Mouse (Mus musculus) cerebellum, adult 2 months (tissue): ENCODE measurements around the gene Hspa8. TPM values are rescaled to one million over a fixed set of nuclear protein-coding genes. Genes with fewer than 3 reads are reported as not detected.
A peak's percentile ranks its signal among the peaks of the same experiment; 100 is the strongest.

ENCODE experiments used
- DNase-seq, 2 experiments: peaks; one replicate each; pipeline ENCODE4 v3.0.0; 2021
- H3K27ac ChIP-seq: fragments of 200-500 bp; 2 replicates; pipeline ENCODE4 v1.5.1; 2012; ENCODE audit warnings: low read length, control low read depth, inconsistent platforms; ENCODE audit not compliant: insufficient read depth
- H3K27me3 ChIP-seq: fragments of 200-500 bp; 2 replicates; pipeline ENCODE4 v1.6.1; 2012; ENCODE audit warnings: inconsistent platforms, mild to moderate bottlenecking, low read length, moderate library complexity; ENCODE audit not compliant: control insufficient read depth, insufficient read depth
- H3K4me1 ChIP-seq: fragments of 200-500 bp; 2 replicates; pipeline ENCODE4 v1.6.1; 2011; ENCODE audit warnings: low read length; ENCODE audit not compliant: control insufficient read depth, insufficient read depth
- H3K4me3 ChIP-seq: fragments of 200-500 bp; replicated peaks from 2 replicates; pipeline ENCODE3; 2011; ENCODE audit warnings: mild to moderate bottlenecking, low read depth, low read length, control low read depth; ENCODE audit not compliant: insufficient read depth
- CTCF ChIP-seq: fragments of 200-500 bp; IDR thresholded peaks from 2 replicates; pipeline ENCODE4 v1.5.1; 2011; ENCODE audit warnings: low read depth, mild to moderate bottlenecking, control low read depth, low read length, moderate library complexity, borderline replicate concordance; ENCODE audit not compliant: insufficient read depth
- POLR2A ChIP-seq: fragments of 200-500 bp; IDR thresholded peaks from 2 replicates; pipeline ENCODE4 v1.6.1; 2011; ENCODE audit warnings: low read length, control low read depth, borderline replicate concordance; ENCODE audit not compliant: insufficient read depth
- WGBS: fragments of 180-500 bp; shearing (Covaris S2); methylation state at CpG from one replicate; pipeline ENCODE4 v1.1.7; 2018; 5-methylcytosine and 5-hydroxymethylcytosine counted together
- polyA plus RNA-seq: library from polyadenylated mRNA; depleted of rRNA; stranded (reverse); fragments of >200 nt; gene quantifications from 2 replicates; pipeline ENCODE4 v1.2.3, GENCODE M21; 2012

Gene Hspa8
- polyA plus RNA-seq, 1 experiment: 2,645 TPM

- no peak overlapping the region for H3K4me3 ChIP-seq
- peaks cover 17% of the 10 kb centered on the region; the same call in 1 of the 2 replicates for H3K4me1 ChIP-seq
- no peak for DNase-seq
- WGBS: 55% methylated on average over 8 of the region's 8 CpGs
- no peaks in the 10 kb centered on the region for H3K27me3 ChIP-seq
- no peak for TF ChIP-seq CTCF
- TF ChIP-seq POLR2A: no peak
- no peak overlapping the region for H3K27ac ChIP-seq
Measured at GRCm38 (mm10) chr9:40808907-40809280, 8.1 kb downstream of the Hspa8 start.

- no peak overlapping the region for H3K4me3 ChIP-seq
- peaks cover 7% of the 10 kb centered on the region; the same call in 1 of the 2 replicates for H3K4me1 ChIP-seq
- WGBS: 32% methylated on average over 2 of the region's 2 CpGs
- H3K27ac ChIP-seq: no peak overlapping the region
- TF ChIP-seq POLR2A (no peak), CTCF (peak; percentile 37)
- no peak for DNase-seq
- H3K27me3 ChIP-seq: no peaks in the 10 kb centered on the region
Measured at GRCm38 (mm10) chr9:40811860-40812259, 11.1 kb downstream of the Hspa8 start.

- DNase-seq: no peak
- TF ChIP-seq POLR2A: no peak
- H3K4me3 ChIP-seq: no peak overlapping the region
- H3K4me1 ChIP-seq: no peaks in the 10 kb centered on the region
- H3K27me3 ChIP-seq: no peaks in the 10 kb centered on the region
- H3K27ac ChIP-seq: no peak overlapping the region
- 87% methylated on average over 7 of the region's 7 CpGs for WGBS
Measured at GRCm38 (mm10) chr9:40814060-40814459, 13.3 kb downstream of the Hspa8 start.

DNA sequence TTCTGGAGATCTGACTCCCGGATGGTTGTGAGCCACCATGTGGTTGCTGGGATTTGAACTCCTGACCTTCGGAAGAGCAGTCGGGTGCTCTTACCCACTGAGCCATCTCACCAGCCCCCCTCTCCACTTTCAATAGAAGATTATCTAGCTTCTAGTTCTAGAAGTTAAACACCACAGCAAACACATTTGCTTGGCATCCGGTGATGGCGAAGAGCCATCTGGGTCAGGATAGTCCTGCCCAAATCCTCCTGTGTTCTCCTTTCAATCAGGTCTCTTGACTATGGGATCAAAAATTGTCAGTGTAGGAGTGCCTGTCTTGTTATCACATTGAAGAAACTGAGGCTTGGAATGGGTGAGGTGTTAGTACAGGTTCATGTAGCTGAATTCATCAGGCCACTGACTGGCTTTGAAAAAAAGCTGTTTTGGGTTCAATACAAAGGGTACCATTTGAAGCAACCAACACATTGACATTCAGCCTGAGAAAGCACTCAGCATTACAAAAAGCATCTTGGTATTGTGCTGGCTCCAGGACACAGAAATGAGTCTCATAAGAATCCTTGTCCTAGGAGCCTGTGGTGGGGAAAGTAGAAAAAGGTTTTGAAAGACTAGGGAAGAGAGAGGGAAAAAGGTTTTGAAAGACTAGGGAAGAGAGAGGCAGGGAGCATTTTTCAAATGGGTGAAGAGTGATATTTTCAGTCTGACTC is 16.7 kb downstream of the Hspa8 start:
- Histone ChIP-seq H3K4me1 (no peaks in the 10 kb centered on the region; the same call in 1 of the 2 replicates), H3K4me3 (no peak overlapping the region), H3K27ac (no peak overlapping the region; the same call in 1 of the 2 replicates), H3K27me3 (no peaks in the 10 kb centered on the region)
- 66% methylated on average over 5 of the region's 5 CpGs for WGBS
- no peak for DNase-seq
- TF ChIP-seq CTCF: no peak
- TF ChIP-seq POLR2A: no peak

DNA sequence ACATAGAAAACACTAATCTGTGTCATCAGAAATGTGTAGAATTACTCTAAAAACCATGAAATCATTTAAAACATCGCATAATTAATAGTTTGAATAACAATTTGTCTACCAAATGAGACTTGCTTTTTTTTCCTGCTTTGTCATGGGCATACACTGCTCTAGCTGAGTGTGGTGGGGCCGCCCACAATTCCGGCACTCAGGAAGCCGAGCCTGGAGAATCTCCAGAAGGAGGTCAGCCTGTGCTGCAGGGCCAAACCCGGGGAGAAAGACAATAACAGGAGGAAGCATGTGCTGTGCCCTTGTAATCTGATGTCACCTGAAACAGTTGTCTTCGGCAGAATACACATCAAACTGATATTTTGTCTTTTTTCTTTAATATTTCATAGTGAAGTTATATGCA is 24.8 kb downstream of the Hspa8 start:
- no peaks in the 10 kb centered on the region for H3K27me3 ChIP-seq
- peaks cover 2% of the 10 kb centered on the region; the same call in 1 of the 2 replicates for H3K4me1 ChIP-seq
- TF ChIP-seq POLR2A: no peak
- no peak for TF ChIP-seq CTCF
- H3K27ac ChIP-seq: no peak overlapping the region
- DNase-seq: no peak
- H3K4me3 ChIP-seq: no peak overlapping the region
- 32% methylated on average over 6 of the region's 6 CpGs for WGBS

GRCm38 (mm10) chr9:40827366-40827765 is 26.6 kb downstream of the Hspa8 start:
- 54% methylated on average over 4 of the region's 4 CpGs for whole genome bisulfite sequencing
- peaks cover 2% of the 10 kb centered on the region; the same call in 1 of the 2 replicates for H3K4me1 ChIP-seq
- TF ChIP-seq POLR2A (no peak), CTCF (no peak)
- no peak overlapping the region for H3K4me3 ChIP-seq
- DNase-seq: no peak
- H3K27ac ChIP-seq: no peak overlapping the region
- no peaks in the 10 kb centered on the region for H3K27me3 ChIP-seq

- no peaks in the 10 kb centered on the region for H3K4me1 ChIP-seq
- TF ChIP-seq CTCF: peak; percentile 91
- TF ChIP-seq POLR2A: no peak
- no peaks in the 10 kb centered on the region for H3K27me3 ChIP-seq
- 6% methylated on average over 12 of the region's 12 CpGs for WGBS
- peak; percentile 71 to 84 for DNase-seq
- H3K4me3 ChIP-seq: no peak overlapping the region
- H3K27ac ChIP-seq: no peak overlapping the region
Measured at GRCm38 (mm10) chr9:40834569-40834968, 33.8 kb downstream of the Hspa8 start.

DNA sequence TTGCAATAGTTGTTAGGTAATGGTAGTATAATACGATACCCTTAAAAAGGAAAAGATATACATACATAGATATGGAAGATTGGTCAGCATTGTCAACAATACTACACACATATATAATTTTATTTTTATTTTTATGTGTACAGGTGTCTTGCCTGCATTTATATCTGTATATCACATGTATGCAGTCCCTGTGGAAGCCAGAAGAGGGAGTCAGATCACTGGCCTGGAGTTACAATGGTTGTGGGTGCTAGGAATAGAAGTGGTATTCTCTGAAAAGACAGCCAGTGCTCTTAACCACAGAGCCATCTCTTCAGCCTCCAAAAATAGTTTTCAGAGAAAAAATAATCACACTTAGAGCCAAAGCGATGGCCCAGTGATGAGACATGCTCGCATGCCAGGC is 35.9 kb downstream of the Hspa8 start:
- Histone ChIP-seq H3K4me1 (no peaks in the 10 kb centered on the region), H3K4me3 (no peak overlapping the region), H3K27ac (no peak overlapping the region), H3K27me3 (no peaks in the 10 kb centered on the region)
- no peak for DNase-seq
- 77% methylated on average over 3 of the region's 3 CpGs for WGBS
- TF ChIP-seq CTCF (no peak), POLR2A (no peak)

GRCm38 (mm10) chr9:40839662-40840061 is 38.9 kb downstream of the Hspa8 start:
- no peak overlapping the region for H3K27ac ChIP-seq
- H3K27me3 ChIP-seq: no peaks in the 10 kb centered on the region
- no peak overlapping the region for H3K4me3 ChIP-seq
- no peak for DNase-seq
- TF ChIP-seq POLR2A: no peak
- TF ChIP-seq CTCF: no peak
- 76% methylated on average over 3 of the region's 3 CpGs for WGBS
- no peaks in the 10 kb centered on the region for H3K4me1 ChIP-seq
